Mouse (Mus musculus) mouse trophoblast stem cell (cell line): ENCODE results near the gene Mif.
"Not testable (repeated sequence)": the region's sequence is repeated elsewhere in the genome, so short reads cannot be mapped to it uniquely, and the experiment has no call there.

Source experiments
- in situ Hi-C, 2 experiments: fragments of 300-500 bp; cut with MseI, MboI; formaldehyde crosslinking; loops; 2 replicates in 1 of 2; 3 replicates in 1 of 2; pipeline ENCODE4 v1.15.1; 2025

Mif gene

DNA sequence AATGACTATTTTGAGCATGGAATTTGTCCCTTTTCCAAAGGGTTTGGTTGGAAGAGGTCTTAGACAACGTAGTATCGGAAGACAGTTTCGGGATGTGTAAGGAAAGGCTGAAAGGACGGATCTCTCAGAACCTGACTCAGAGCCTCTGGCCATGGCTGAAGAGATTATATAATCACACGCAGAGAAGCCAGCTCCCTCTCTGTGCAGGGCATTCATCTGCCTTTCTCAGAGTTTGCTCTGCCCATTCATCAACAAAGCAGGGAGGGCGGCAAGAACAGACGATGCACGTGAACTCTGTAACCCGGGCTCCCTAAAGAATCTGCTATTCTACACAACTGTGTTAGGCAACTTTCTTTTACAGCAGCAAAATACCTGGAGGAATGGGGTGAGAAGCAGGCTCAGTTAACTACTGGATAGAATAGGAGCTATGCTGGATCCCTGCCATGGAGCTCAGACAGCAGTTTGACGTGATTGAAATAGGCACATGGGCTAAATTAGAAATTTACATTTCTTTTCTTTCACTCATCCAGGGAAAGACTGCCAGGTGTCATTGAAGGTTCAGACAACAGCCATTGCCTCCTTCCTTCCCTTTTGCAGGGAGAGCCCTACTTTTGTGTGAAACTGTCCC, 13.6 kb upstream of the Mif start:
- in situ Hi-C loops = no loop called here

DNA sequence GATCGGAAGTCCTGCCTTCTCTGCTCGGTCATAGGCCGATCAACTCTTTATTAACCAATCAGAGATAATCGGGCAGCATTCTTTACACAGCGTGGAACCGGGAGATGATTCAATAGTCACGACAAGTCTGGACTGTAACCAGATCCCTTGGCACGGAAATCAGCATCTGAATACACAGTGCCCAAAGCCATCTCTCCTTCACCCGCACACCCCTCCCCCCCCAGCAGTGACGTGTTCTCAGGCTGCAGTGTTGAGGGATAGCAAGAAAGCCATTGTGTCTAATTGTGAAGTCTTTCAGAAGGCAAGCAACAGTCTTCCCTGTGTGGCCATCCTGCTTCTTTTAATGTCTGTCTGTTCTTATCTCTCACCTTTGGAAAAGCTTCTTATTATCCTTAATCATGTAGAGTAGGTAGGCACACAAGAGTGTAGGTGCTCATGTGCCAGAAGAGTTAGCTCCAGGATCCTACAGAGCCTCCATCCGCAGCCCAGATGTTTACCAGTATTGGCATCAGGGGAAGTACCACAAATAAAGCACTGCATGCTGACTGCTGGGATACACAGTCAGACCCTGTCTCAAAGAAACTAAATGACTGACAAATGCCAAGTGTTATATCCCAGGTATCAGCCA, 13.0 kb upstream of the Mif start:
- in situ Hi-C loops = no loop called here

DNA sequence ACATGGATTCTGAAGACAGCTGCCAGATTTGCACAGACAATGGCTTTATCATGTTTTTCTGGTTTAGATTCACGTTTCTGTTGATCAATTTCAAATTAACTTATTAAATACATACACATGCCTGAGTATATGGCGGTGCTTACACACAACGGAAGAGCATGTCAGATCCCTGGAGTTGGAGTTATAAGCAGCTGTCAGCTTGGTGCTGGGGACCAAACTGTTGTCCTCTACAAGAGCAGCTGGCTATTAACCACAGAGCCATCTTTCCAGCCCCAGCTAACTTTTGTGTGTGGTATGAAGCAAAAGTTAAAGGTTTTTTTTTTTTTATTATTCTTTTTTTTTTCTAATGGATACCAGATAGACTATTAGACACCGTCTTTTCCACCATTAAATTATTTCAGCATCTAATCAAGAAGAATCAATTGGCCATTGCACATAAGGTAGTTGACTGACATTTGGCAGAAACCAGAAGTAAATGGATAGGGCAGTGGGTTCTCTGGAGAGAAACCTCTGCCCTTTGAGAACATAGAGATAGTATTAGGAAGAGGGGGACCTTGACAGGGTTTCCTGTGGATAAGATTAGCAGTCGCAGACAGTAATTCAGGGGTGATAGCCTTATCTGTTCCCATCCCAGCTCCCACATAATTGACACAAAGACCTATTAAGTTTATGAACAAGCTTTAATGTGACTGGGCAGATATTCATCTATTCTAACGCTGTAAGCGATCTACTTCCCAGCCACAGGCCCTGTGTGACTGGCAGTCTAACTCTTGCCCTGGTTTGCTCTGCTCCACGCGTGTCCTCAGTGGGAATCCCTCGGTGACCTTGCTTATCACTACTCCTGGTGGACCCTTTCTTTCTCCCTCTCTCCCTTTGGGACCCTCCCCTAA, 12.2 kb upstream of the Mif start:
- in situ Hi-C loops = no loop called here

DNA sequence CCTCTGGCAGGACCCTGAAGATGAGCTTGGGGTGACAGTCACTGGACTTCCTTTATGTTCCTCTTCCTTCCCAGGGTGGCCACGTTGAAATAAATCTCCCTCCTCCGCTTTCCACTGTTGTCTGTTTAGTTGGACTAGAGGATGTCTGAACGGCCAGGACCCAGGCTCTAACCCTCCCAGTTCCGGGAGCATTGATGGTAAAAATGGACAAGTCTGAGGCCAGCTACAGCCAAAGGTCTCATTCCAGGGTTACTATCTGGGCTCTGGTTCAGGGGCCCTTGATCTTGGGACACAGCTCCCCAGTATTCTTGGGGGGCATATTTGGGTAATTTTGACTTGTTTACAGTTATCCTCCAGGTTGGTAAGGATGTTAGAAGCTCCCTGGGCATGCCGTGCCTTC, 1.5 kb upstream of the Mif start:
- in situ Hi-C loops = no loop called here

DNA sequence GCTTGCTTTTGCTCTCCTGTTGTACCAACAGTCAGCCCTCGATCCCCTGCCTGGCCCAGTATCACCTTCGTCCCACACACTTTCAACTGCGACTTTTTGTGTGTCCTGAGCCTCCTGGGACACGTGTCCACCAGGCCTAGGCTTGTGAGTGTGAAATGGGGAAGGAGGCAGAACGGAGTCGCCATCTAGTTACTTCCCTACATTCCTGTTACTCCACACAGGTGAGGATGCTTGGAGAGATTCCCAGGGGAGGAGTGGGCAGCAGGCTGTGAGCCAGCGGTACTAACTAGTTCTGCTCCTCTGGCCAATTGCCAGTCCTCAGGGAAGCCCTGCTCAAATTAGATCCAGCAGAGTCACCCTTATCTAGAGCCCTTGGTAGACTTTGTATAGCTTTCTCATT, 706 bp upstream of the Mif start:
- in situ Hi-C loops = no loop called here

DNA sequence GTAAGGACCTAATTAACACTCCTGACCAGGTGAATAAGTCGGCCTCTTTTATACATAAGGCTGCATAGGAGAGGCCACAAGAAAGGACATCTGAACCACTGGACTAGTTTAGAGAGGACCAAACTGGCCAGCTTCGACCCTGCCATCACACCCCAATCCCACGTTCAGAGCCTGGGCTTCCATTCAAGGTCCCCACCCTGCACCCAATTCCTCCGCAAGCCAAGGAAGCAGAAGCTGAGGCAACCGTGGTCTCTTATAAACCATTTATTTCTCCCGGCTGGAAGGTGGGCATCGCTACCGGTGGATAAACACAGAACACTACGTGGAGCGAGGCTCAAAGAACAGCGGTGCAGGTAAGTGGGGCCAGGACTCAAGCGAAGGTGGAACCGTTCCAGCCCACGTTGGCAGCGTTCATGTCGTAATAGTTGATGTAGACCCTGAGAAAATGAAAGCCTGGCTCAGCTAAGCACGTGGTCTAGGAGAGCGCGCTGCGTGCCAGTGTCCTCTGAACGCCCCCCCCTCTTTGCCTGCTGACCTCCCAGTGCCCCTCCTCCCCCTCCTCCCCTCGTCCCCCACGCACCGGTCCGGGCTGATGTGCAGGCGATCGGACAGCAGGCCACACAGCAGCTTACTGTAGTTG, 813 bp downstream of the Mif start:
- in situ Hi-C loops = no loop called here

DNA sequence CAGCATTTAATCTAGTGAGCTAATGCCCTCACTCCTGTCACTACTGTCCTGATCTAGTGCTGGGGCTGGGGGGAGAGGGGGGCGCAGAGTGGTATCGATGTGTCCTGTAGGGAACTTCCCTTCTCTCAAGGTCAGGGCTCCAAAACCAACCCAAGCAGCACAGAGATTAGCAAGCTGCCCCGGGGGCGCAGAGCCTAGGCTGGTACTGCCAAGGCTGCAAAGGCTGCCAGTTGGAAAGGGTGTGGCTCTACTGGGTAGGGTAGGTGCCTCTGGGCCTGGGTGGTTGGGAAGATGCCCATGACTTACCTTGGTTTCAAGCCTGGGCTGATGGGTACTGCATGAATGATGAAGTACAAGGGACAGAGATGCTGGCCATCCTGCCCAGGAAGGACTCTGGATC, 2.4 kb downstream of the Mif start:
- in situ Hi-C loops = no loop called here

DNA sequence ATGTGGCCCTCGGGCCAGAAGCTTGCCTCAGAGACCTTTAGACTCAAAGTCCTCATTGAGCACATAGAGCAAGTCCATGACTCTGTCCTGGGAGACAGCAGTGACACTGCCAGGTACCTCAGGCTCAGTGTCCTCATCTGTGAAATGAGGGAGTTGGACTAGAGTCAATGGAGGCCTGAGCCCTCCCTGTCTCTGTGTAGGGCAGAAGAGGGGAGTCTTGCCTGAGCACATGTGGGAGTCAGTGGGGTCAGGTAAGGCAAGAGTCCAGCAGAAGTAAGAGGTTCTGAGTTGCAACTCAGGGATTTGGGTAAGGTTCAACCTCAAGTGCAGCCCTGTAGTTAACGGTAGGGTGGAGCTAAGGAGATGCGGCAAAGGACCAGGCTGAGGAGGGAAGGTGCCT, 3.1 kb downstream of the Mif start:
- in situ Hi-C loops = no loop called here

DNA sequence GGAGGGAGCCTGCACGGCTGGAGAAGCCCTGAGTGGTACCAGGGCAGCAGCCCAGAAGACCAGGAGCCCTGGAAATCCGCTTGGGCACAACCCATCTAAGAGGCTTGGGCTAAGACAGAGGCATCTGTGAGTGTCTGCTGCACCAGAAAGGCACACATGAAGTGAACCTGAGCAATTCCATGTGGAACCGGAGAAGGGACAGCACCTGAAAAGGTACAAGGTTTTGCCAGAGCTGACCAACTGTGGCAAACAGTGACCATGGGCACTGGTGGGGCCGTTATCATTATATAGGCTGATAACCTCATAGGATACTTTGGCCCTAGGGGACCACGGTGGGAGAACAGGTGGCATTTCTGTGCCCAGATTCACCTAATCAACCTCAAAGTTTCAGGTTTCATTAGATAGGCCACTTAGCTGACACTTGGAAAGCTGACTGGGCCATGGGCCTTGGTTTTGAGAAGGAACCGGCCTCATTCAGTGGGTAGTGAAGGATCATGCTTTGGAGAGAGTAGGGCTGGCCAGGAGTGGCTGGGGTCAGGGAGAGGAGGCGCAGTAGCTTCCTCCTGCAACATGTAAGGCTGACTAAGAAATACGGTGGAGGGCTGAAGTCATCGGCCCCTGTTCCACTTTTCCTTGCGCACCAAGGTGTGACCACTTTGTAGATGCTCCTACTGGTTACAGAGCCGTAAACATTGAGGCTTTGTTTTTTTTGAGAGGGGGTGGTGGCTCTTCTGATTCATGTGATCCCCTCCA, 3.7 kb downstream of the Mif start:
- in situ Hi-C loops = no loop called here

DNA sequence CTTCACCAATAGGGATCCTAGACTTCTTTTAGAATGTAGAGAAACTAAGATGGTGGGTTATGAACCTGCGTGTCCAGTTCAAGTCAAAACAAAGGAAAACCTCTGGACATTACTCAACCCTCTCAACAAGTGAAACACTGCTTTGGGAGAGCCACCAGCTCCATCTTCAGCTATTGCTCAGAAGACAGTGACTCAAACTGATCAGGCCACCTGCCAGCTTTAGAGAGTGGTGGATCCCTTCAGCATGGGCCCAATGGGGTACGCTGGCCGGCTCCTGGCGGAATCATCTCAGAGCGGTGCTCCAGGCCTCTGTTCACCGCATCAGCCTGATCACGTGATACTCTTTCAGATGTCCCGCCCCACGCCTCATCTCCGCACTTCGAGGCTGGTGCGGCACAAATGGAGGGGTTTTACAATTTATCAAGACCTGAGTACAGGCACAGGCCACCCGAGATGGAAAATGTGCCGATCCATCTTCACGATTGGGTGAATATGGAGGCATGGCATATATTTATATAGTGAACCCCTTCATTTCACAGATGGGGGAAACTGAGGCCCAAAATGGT, 4.5 kb downstream of the Mif start:
- in situ Hi-C loops = no loop called here

DNA sequence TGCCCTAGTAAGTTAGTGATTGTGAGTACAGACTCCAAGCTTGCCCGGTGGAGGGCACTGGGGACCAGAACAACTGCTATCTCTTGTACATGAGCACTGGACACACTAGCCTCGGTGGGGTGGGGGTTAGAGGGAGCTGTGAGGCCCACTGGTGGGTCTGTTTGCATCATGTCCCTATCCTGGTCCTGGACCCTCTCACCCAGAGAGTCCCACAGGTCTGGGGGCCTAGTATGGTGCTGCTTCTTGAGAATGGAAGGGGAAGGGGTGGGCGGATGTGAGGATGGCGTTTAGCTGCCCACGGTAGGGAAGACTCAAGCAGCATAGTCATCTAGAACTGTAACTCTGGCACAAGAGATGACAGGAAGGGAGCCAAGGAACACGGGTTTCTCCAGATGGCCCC, 5.2 kb downstream of the Mif start:
- in situ Hi-C loops = no loop called here

DNA sequence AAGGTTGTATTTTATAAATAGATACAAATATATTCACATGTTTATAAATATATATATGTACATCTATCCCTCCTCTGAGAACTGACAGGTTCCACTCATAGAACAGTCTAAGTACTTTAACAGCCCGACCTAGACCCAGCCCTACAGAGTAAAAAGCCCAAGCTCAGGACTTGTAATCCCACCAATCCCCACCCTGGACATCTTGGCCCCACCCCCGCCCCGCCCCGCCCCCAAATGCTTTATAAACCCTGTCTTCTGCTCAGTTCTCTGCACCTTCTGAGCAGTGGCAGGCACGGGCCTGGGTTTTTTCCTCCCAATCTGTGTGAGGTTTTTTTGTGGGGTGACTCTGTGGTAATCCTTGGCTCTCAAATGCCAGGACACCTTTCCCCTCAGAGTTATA, 5.9 kb downstream of the Mif start:
- in situ Hi-C loops = no loop called here

DNA sequence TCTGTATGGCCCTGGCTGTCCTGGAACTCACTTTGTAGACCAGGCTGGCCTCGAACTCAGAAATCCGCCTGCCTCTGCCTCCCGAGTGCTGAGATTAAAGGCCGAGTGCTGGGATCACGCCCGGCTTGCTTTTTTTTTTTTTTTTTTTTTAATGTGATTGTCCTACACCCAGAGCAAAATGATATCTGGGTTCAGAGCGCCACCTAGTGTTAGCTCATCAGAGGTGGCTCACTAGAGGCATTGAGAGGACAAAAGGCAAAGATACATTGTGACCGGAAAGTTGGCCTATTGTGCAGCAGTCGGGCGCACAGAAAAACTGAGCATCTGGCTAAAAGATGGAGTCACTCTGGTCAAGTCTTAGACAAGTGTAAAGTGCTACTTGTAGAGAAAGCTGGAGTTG, 6.6 kb downstream of the Mif start:
- in situ Hi-C loops = no loop called here

DNA sequence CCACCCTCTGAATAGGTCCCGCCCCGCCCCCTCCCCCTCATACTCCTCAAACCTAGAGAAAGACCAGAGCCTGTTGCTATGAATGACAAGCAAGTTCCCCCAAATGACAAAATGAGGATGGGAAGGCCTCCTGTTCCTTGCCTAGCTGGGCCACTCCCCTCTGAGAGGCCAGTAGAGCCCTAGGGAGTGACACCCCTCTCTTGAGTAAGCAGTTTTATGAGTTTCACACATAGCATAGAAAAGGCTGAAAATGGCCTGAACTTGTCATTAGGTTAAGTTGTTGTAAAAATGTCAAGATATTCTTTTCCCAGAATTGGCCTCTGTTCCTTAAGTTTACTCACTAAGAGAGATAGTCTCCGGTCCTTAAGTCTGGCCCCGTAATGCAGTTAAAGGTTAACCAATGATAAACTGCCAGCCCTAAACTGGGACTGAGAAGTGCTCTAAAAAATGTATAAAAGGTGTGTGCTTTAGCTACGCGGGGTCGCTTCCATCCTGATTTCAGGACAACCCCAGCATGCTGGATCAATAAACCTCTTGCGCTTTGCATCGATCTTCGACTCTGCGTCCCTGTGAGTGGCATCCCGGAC, 7.4 kb downstream of the Mif start:
- in situ Hi-C loops = no loop called here

DNA sequence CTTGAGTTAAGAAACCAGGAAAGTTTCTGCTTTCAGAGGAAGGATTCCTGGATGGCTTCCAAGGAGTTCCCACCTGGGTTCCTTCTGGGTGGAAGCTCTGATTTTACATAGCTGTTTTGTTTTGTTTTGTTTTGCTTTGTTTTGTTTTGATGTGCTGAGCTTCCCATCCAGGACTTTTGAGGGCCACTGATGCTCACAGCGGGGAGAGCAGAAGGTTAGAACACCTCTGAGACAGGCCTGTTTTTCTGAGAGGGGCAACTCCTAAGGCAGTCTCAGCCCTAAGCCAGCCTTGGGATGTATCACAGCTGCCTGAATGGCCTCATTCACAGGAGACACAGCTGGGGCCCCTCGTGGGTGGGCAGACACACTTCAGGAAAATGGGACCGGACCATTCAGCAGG, 8.4 kb downstream of the Mif start:
- in situ Hi-C loops = no loop called here

DNA sequence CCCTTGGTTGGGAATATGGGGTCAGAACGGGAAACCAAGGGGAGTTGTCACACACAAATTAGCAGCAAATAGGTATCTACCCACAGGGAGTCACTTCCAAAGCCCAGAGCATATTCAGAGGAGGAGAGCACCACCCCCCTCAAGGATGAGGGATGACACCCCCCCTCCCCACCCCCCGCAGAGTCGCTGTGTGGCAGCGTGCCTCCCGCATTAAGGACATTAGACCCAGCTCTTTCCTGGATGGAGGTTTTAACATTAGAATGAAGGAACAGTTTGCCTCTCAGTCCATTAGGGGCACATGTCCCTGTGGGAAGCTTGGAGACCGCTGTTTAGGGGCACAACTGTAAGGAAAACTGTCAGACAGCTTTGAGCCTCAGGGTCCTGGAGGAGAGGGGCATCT, 9.0 kb downstream of the Mif start:
- in situ Hi-C loops = no loop called here

DNA sequence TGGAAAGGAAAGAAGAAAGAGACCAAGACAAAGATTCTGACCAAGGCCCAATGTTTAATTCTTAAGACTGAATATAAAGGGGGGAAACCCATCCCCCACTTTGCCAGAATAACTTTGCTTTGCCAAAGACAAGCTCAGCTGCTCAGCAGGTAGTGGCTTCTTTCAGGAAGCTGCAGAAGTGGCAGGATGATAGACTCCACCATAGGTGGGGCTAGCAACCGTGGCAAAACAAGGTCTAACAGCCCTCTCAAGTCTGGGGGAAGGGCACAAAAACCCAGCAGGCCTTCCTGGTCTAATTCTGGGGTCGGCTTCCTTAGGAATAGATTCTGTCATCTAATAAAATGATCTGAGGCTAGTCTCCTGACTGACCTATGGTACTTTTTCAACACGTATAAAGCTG, 11.7 kb downstream of the Mif start:
- in situ Hi-C loops = no loop called here

DNA sequence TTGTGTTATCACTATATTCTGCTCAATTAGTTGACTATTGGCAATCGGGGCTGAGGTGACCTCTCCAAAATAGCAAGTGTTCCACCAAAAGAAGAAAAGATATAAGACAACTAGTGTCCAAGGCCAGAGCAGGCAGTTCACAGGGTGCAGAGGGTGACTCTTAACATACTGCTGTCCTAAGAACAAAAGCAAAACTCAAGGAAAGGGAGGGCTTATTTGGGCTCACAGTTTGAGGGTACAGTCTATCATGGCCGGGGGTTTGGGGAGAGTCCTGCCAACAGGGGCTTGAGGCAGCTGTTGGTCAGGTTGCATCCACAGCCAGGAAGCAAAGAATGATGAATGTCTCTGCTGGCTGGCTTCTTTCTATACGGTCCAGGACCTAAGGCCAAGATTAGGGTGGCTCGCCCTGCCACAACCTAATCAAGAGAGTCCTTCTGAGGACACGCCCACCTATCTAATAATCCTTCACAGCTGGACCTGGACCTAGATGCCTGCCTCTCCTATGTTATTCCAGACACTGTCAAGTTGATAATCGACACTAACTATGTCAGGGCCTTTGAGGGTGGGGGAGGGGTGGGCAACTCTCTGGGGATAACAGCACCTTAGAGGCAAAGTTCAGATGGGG, 14.6 kb downstream of the Mif start:
- in situ Hi-C loops = no loop called here

DNA sequence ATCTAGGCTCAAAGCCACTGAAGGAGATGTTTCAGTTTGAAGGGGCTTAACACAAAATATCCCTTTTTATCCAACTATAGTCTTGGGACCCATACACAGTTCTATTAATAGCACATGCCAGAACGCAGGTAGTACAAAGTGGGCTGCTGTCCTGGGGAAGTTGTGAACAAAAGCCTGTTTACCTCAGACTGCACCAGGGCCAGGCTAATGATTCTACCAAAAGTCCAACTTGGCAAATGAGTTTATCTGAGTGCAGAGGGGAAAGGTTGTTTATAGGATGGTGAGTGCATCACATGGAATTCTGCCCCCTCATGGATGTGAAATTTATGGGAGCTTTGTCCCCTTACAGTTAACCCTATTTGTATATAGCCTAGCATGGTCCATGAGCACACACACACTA, 15.2 kb downstream of the Mif start:
- in situ Hi-C loops = no loop called here

DNA sequence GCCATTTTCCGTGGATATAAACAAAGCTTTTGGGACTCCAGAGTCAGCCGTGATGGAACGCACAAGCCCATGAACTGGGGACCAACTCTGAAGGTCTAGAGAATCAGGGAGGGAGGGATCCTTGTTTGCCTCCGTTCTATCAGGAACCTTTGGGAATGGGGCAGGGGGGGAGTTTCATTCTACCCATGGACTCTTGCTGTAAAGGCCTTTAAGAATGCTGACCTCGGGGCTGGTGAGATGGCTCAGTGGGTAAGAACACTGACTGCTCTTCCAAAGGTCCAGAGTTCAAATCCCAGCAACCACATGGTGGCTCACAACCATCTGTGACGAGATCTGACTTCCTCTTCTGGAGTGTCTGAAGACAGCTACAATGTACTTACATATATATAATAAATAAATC, 16.1 kb downstream of the Mif start:
- in situ Hi-C loops = not testable (repeated sequence)

DNA sequence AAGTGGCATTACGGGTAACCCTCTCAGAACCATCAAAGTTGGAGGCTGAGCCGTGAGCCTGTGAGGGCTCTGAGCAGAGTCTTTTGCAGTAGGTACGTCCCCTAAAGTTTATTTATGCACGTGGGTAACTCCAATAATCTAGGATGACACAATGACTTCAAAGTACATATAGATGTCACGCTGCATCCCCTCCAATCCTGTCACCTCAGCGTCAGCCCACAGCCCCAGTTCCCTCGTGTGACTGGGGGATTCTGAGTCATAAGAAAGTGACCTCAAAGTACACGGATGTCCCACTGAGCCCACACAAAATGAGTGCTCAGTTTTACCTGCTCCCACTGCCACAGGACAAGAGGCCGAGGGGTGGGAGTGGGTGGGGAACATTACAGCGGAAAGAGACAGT, 20.9 kb downstream of the Mif start:
- in situ Hi-C loops = no loop called here
